Mouse (Mus musculus) intestine, embryonic 15.5 days (tissue): Measurements from ENCODE around the gene Lad1. TPM values are rescaled to one million over a fixed set of nuclear protein-coding genes. Genes with fewer than 3 reads are reported as not detected.
A peak's percentile ranks its signal among the peaks of the same experiment; 100 is the strongest.

Experiments
- ATAC-seq: fragments of 200-750 bp; cut with Nextera tagmentation; 2 replicates; pipeline ENCODE4 v1.8.0; 2017; ENCODE audit warnings: moderate TSS enrichment, moderate library complexity
- H3K27ac ChIP-seq: fragments of 300-500 bp; sonication (generic); 2 replicates; pipeline ENCODE4 v1.5.1; 2015; ENCODE audit warnings: mild to moderate bottlenecking, inconsistent platforms
- H3K27me3 ChIP-seq: fragments of 300-500 bp; sonication (generic); replicated peaks from 2 replicates; pipeline ENCODE4 v1.6.1; 2015; ENCODE audit warnings: inconsistent platforms
- H3K36me3 ChIP-seq: fragments of 300-500 bp; sonication (generic); 2 replicates; pipeline ENCODE4 v1.6.1; 2015; ENCODE audit warnings: inconsistent platforms
- H3K4me1 ChIP-seq: fragments of 300-500 bp; sonication (generic); replicated peaks from 2 replicates; pipeline ENCODE4 v1.6.1; 2015; ENCODE audit warnings: inconsistent platforms
- H3K4me2 ChIP-seq: fragments of 300-500 bp; sonication (generic); replicated peaks from 2 replicates; pipeline ENCODE4 v1.6.1; 2015; ENCODE audit warnings: mild to moderate bottlenecking, inconsistent platforms
- H3K4me3 ChIP-seq: fragments of 300-500 bp; sonication (generic); replicated peaks from 2 replicates; pipeline ENCODE4 v1.5.1; 2015; ENCODE audit warnings: inconsistent platforms
- H3K9ac ChIP-seq: fragments of 300-500 bp; sonication (generic); 2 replicates; pipeline ENCODE4 v1.6.1; 2015; ENCODE audit warnings: inconsistent platforms
- H3K9me3 ChIP-seq: fragments of 300-500 bp; sonication (generic); 2 replicates; pipeline ENCODE4 v1.6.1; 2016; ENCODE audit warnings: inconsistent platforms
- WGBS: fragments of 180-500 bp; shearing (Covaris S2); methylation state at CpG from one replicate; pipeline ENCODE4 v1.1.7; 2015; 5-methylcytosine and 5-hydroxymethylcytosine counted together
- polyA plus RNA-seq: library from polyadenylated mRNA; unstranded; fragments of >200 nt; fragmentation: Nextera tagmentation; extraction: Ambion mirVana; gene quantifications from 2 replicates; pipeline ENCODE4 v1.2.1, GENCODE M21; 2015

Gene Lad1
- polyA plus RNA-seq, 1 experiment from 2014 or later, result 179 TPM

DNA sequence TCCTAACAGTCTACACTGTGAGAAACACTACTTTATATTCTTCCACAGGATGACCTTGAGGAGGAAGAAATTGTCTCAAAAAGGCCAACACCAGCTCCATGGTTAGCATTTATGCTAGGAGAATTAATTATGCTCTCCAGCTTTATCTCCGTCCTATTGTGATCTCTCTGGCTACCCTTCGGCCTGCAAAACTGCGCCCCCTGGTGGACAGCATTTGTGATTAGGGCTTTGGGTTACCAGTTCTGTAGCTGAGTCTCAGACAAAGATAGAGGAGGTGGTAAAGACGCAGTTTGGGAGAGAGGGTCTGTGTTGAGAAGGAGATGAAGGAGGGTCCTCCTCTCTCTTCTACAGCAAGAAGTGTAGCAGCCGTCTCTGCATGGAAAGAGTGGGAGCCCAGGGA lies 28.6 kb upstream of the Lad1 start:
- WGBS, result 15% methylated on average over 5 of the region's 5 CpGs
- H3K27ac ChIP-seq, result no peak overlapping the region
- no peak overlapping the region for H3K4me2 ChIP-seq
- ATAC-seq, result no peak
- no peak overlapping the region for H3K9ac ChIP-seq
- no peak overlapping the region for H3K4me3 ChIP-seq
- no peaks in the 10 kb centered on the region for H3K36me3 ChIP-seq
- no peaks in the 10 kb centered on the region for H3K9me3 ChIP-seq
- peaks cover 28% of the 10 kb centered on the region for H3K4me1 ChIP-seq
- no peaks in the 10 kb centered on the region for H3K27me3 ChIP-seq

DNA sequence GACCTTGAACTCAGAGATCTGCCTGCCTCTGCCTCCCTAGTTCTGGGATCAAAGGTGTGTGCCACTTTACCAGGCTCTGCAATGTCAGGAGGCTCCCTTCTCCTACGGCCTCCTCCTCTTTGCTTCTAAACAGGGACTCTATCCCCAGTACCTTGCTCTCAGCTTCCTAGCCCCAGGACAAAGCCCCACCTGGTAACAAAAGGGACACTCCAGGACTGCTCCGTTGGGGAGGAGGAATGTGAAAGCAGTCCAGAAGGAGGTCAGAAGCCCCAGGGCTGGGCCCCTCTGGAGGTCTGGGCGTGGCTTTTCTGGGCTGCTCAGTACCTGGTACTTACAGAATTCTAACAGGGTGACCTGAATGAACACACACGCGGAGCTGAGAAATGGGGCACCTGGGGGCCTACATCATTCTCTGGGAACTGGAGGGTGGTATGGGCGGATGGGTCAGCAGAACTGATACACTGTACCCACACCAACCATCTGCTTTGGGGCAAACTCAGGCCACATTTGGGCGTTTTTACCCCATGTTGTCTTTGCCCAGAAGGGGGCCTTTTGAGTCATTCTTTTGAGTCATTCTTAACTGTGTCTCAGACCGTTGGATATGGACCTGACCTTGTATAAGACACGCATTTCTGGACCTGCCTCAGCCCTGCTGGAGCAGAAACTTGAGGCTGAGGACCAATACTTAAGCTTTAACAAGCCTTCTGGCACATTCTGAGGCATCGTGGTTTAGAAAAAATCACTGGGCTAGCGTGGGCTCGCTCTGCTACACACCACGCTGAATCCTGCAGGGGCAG lies 26.1 kb upstream of the Lad1 start:
- Histone ChIP-seq H3K36me3 (no peaks in the 10 kb centered on the region), H3K4me3 (no peak overlapping the region), H3K9me3 (no peaks in the 10 kb centered on the region), H3K27ac (peak overlapping the region; percentile 14; the same call in 1 of the 2 replicates), H3K9ac (no peak overlapping the region), H3K4me1 (peaks cover 33% of the 10 kb centered on the region), H3K4me2 (no peak overlapping the region), H3K27me3 (no peaks in the 10 kb centered on the region)
- WGBS, result 71% methylated on average over 13 of the region's 13 CpGs
- ATAC-seq, result no peak

DNA sequence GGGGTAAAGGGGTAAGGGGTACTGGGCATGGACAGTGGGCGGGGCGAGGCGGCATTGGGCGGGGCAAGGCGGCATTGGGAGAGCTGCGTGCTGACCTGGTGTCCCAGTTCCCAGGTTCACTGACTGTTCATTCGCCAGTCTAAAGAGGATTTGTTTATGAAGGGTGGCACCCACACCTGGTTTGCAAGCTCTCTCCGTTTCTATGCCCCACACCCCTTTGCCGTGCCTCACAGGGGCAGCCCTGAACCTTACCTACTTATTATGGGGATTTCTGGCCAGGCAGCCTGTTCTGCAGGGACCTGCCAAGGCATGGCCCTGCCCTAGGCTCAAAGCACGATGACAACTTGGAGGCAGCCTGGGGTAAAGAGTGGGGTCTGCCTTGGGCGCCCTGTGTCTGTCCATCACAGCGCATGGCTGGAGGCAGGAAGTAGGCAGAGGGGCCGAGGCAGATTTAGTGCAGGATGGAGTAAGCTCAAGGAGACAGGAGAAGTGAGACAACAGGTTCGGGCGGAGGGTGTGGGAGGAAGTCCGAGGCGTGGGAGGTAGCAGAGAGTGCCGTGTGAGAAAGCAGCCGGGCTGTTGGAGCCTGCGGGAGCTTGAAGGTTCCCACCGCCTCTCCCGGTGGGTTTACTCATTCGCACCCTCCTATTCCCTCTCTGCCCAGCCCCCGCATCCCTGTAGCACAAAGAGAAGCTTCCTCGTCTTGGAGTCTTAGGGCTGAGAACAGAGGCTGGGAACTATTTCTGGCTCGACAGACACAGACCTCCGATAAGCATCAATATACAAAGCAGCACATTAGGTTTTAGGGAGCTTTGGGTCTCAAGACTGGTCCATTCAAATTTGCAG lies 24.8 kb upstream of the Lad1 start:
- no peaks in the 10 kb centered on the region for H3K9me3 ChIP-seq
- H3K9ac ChIP-seq, result peak overlapping the region; percentile 48
- H3K4me3 ChIP-seq, result peak overlapping the region; percentile 29
- ATAC-seq, result peak; percentile 61
- H3K4me2 ChIP-seq, result peak overlapping the region; percentile 72
- peaks cover 29% of the 10 kb centered on the region for H3K4me1 ChIP-seq
- H3K27ac ChIP-seq, result peak overlapping the region; percentile 91
- WGBS, result 5% methylated on average over 26 of the region's 27 CpGs
- no peaks in the 10 kb centered on the region for H3K27me3 ChIP-seq
- H3K36me3 ChIP-seq, result no peaks in the 10 kb centered on the region

DNA sequence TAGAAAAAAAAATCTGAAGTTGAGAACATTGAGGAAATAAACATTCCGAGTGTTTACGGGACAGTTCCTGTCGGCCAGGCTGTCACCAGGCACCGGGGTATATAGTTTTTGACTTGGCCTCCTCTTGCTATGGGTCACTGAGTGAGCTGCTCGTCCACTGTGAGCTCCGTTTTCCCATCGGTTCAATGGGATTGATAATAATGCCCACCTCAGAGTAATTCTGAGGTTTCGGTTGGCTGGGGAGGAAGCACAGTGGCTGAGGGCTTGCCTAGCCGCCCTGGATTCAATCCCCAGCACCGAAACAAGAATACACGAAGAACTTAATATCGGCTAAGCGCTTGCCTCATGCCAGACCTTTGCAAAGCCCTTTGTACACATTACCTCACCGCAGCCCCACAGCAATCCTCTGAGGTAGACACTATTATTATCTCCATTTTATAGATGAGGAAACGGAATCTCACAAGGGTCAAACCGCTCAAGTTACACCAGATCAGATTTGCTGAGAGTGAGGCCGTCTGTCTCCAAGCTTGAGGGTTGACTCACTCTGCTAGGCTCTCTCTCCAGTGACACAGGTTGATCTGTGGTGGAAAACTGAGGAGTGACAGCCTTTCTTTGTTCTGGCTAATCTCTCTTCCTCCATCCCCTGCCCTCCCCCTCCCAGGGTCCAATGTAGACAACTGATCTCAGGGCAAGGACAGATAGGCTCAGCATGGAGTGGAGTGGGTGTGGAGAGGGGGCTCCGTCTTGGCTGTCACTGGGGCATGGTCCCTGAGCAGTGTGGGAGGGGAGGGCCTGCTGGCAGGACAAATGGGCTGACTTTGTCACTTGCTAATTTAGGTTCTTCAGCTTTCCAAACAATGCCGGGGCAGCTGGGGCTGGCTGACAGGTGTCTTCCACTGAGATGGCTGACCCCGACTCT lies 23.9 kb upstream of the Lad1 start:
- peaks cover 34% of the 10 kb centered on the region for H3K4me1 ChIP-seq
- peak overlapping the region; percentile 48 for H3K9ac ChIP-seq
- no peaks in the 10 kb centered on the region for H3K9me3 ChIP-seq
- peak overlapping the region; percentile 29 for H3K4me3 ChIP-seq
- peak; percentile 71 for ATAC-seq
- H3K36me3 ChIP-seq, result no peaks in the 10 kb centered on the region
- peak overlapping the region; percentile 72 for H3K4me2 ChIP-seq
- peak overlapping the region; percentile 91 for H3K27ac ChIP-seq
- 19% methylated on average over 20 of the region's 20 CpGs for WGBS
- H3K27me3 ChIP-seq, result no peaks in the 10 kb centered on the region

DNA sequence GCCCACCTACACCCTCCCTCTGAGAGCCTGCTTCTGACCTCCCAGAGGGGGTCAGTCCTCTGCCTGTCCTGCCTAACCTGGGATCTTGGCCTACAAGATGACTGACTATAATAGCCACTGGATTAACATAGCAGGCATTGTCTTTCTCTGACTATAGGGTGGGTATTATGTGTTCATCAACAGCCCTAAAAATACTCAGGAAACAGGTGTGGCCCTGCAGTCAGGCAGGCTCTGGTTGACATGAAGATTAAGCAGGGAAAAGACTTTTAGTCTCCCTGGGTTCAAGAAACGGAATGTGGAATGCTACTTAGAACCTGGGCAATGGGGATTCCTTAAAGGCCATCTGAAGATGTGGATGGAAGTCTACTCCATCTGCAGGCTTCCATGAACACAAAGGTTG lies 19.9 kb upstream of the Lad1 start:
- no peak for ATAC-seq
- 72% methylated on average over 1 of the region's 1 CpGs for WGBS
- no peak overlapping the region for H3K27ac ChIP-seq
- H3K9ac ChIP-seq, result no peak overlapping the region
- peaks cover 47% of the 10 kb centered on the region for H3K4me1 ChIP-seq
- no peaks in the 10 kb centered on the region for H3K9me3 ChIP-seq
- no peaks in the 10 kb centered on the region for H3K36me3 ChIP-seq
- no peak overlapping the region for H3K4me2 ChIP-seq
- H3K4me3 ChIP-seq, result no peak overlapping the region
- H3K27me3 ChIP-seq, result no peaks in the 10 kb centered on the region

DNA sequence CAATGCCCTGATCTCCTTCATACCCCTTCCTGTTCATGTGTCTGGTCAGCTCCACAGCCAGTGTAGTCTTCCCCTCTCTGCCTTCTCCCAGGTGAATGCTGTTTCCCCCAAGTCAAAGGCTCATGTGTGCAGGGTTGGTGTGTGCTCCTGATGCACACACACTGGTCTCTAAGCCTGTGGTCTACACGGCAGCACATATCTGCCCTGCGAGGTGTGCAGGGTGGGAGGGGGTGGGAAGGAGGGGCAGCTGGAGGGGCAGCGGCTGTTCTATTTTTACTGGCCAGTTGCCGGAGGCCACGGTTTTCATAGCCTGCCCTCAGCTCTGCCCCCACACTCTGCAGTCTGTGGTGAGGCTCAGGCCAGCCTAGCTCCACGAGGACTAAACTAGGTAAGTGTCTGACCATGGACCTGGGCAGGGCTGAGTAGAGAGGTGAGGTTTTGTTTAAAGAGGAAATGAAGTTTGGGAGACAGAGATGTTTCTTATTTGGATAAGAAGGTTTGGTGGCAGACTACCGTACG lies 19.2 kb upstream of the Lad1 start:
- Histone ChIP-seq H3K4me1 (peaks cover 41% of the 10 kb centered on the region), H3K9me3 (no peaks in the 10 kb centered on the region), H3K4me3 (no peak overlapping the region), H3K27ac (no peak overlapping the region), H3K27me3 (no peaks in the 10 kb centered on the region), H3K9ac (no peak overlapping the region), H3K4me2 (no peak overlapping the region), H3K36me3 (no peaks in the 10 kb centered on the region)
- 39% methylated on average over 8 of the region's 8 CpGs for WGBS
- ATAC-seq, result no peak

DNA sequence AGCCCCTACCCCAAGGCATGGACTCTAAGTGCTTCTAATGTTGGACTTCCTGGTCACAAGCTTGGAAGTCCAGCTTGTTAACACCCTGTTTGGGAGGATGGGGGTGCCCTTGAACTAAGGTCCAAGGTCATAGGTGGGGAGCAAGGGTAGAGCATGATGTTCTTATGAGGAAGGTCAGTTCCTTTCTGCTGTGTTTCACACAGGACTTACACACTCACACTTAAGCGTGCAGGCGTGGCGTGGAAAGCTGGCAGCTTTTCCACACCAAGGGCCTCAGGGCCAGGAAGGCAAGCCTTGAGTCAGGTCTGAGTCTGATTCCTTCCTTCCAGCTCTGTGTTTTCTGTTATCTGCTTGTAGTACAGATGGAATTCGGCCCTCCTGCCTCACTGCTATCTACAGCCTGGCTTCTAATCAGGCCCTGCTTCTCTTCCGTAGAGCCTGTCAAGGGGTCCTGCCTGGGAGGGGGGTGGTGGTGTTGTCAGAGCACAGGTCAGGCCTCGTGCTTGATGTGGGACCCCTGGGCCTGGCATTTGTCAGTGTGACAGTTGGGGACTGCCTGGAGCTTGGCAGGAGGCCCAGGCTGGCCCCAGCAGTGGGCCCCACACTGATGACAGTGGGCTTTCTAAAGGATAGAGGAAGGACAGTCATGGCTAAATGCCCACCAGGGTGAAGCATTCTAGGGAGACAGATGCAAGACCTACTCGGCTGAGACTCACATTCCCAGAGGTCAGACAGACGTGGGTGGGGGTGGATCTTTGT lies 18.0 kb upstream of the Lad1 start:
- peak; percentile 68 for ATAC-seq
- Histone ChIP-seq H3K9me3 (no peaks in the 10 kb centered on the region), H3K36me3 (no peaks in the 10 kb centered on the region), H3K4me3 (no peak overlapping the region), H3K27me3 (no peaks in the 10 kb centered on the region), H3K9ac (no peak overlapping the region), H3K4me2 (no peak overlapping the region; the same call in 1 of the 2 replicates), H3K4me1 (peaks cover 31% of the 10 kb centered on the region), H3K27ac (peak overlapping the region; percentile 90)
- WGBS, result 18% methylated on average over 8 of the region's 8 CpGs

DNA sequence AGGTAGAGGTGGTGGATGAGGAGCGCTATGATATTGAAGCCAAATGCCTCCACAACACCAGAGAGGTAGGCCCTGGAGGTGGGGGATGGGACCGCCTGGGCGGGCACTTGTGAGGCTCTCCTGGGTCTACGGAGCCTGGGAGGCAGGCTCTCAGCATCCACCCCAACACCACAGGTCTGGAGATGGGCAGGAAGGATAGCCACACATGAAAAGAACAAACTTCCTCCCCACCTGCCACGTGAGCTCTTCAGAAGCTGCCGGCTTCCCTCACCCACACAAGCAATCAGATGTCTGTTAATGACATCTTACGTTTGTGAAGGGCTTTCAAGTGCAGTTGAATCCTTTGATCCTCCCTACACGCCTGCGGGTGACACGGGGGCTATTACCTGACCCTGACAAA lies 10.9 kb upstream of the Lad1 start:
- 30% methylated on average over 10 of the region's 10 CpGs for WGBS
- Histone ChIP-seq H3K4me3 (no peak overlapping the region), H3K4me2 (no peak overlapping the region), H3K27me3 (no peaks in the 10 kb centered on the region), H3K9me3 (no peaks in the 10 kb centered on the region), H3K4me1 (peaks cover 19% of the 10 kb centered on the region), H3K27ac (no peak overlapping the region), H3K36me3 (no peaks in the 10 kb centered on the region), H3K9ac (no peak overlapping the region)
- no peak for ATAC-seq

DNA sequence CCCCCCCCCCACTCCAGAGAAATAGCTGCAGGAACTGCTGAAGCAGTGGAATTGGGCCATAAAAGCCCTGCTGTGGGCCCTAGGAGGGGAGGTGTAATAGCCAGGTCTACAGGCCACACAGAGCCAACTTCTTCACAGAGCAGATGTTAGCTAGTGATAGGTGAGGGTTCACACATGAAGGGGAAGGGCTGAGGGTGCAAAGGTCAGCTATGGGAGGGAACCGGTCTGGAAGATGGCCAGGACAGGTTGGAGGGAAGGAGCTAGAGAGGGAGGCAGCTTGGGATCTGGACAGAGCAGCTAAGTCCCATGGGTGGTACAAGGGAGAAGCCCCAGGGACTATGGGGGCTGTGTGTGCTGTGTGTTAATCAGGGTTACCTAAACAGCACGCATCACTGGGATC lies 8.2 kb upstream of the Lad1 start:
- 0 out of 2 replicates have a peak overlapping the region, but pooled peaks have one; percentile 20 for H3K4me2 ChIP-seq
- ATAC-seq, result peak; percentile 67
- H3K4me1 ChIP-seq, result peaks cover 30% of the 10 kb centered on the region
- H3K9ac ChIP-seq, result no peak overlapping the region
- H3K9me3 ChIP-seq, result no peaks in the 10 kb centered on the region
- H3K4me3 ChIP-seq, result no peak overlapping the region
- H3K27me3 ChIP-seq, result no peaks in the 10 kb centered on the region
- no peaks in the 10 kb centered on the region for H3K36me3 ChIP-seq
- WGBS, result 41% methylated on average over 2 of the region's 2 CpGs
- H3K27ac ChIP-seq, result peak overlapping the region; percentile 85

DNA sequence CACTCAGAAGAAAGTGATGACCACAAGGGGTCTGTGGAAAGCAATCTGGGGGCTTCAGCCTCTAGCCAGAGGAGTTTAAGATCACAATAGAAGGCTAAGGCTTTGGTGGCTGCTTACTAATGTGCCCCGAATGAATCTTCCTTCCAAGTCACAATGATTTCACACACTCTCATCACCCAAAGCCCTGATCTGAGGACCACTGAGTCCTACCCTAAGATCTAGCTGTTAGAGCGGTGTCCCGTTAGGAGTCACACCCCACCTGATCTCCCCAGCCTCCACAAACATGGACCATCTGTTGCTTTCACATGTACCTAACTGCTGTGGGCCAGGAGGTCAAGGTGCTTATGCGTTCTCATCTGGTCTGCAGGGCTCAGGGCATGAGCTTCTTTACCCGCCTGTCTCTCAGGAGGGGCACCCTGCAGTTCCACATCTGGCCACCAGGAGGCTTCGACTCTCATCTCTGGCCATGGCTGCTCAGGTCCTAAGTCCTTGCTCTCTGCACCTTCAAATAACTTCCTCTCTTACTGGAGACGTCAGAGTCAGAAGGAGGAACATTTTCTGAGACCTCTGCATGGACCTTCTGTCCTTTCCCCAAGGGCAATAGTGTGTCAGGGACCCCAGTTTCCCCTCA lies 7.3 kb upstream of the Lad1 start:
- no peaks in the 10 kb centered on the region for H3K9me3 ChIP-seq
- ATAC-seq, result peak; percentile 22
- peaks cover 30% of the 10 kb centered on the region for H3K4me1 ChIP-seq
- no peak overlapping the region for H3K9ac ChIP-seq
- H3K4me3 ChIP-seq, result no peak overlapping the region
- 30% methylated on average over 7 of the region's 7 CpGs for WGBS
- 0 out of 2 replicates have a peak overlapping the region, but pooled peaks have one; percentile 6 for H3K4me2 ChIP-seq
- H3K27ac ChIP-seq, result peak overlapping the region; percentile 85
- H3K36me3 ChIP-seq, result no peaks in the 10 kb centered on the region
- H3K27me3 ChIP-seq, result no peaks in the 10 kb centered on the region

DNA sequence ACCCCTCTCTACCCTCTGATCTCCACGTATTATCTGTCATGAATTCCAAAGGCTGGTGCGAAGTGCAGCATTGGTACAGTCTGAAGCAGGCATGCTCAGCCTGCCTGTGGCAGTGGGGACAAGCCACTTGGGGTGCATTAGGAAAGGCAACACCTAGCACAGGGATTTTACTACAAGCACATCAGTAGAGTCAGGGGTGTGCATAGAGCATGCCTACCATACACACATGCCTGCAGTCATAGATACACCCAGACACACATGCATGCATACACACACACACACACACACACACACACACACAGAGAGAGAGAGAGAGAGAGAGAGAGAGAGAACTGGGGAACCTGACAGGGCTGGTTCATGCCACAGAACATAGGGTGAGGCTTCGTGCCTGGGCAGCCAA lies 6.2 kb upstream of the Lad1 start:
- peak overlapping the region; percentile 11; the same call in 1 of the 2 replicates for H3K9ac ChIP-seq
- 0 out of 2 replicates have a peak, but pooled peaks have one; percentile 1 for ATAC-seq
- H3K9me3 ChIP-seq, result no peaks in the 10 kb centered on the region
- peak overlapping the region; percentile 85 for H3K27ac ChIP-seq
- H3K36me3 ChIP-seq, result no peaks in the 10 kb centered on the region
- H3K27me3 ChIP-seq, result peaks cover 5% of the 10 kb centered on the region; the same call in 1 of the 2 replicates
- no peak overlapping the region for H3K4me3 ChIP-seq
- H3K4me2 ChIP-seq, result peak overlapping the region; percentile 30
- 54% methylated on average over 3 of the region's 3 CpGs for WGBS
- peaks cover 29% of the 10 kb centered on the region for H3K4me1 ChIP-seq
